Mouse (Mus musculus) CD4-positive, CD25-positive, alpha-beta regulatory T cell, adult 4 months (primary cell): ENCODE measurements around the gene Nemp2. TPM values are rescaled to one million over a fixed set of nuclear protein-coding genes. Genes with fewer than 3 reads are reported as not detected.

Experiments used
- ATAC-seq: one replicate; pipeline ENCODE4 v1.8.0; 2017
- polyA plus RNA-seq, 2 experiments: library from polyadenylated mRNA; unstranded; fragments of 100-300 nt; shearing (Covaris generic); gene quantifications; one replicate each; pipeline ENCODE4 v1.2.1; 2017

Gene Nemp2
- polyA plus RNA-seq: 10 to 100 TPM; 28.7 to 37.3 TPM

DNA sequence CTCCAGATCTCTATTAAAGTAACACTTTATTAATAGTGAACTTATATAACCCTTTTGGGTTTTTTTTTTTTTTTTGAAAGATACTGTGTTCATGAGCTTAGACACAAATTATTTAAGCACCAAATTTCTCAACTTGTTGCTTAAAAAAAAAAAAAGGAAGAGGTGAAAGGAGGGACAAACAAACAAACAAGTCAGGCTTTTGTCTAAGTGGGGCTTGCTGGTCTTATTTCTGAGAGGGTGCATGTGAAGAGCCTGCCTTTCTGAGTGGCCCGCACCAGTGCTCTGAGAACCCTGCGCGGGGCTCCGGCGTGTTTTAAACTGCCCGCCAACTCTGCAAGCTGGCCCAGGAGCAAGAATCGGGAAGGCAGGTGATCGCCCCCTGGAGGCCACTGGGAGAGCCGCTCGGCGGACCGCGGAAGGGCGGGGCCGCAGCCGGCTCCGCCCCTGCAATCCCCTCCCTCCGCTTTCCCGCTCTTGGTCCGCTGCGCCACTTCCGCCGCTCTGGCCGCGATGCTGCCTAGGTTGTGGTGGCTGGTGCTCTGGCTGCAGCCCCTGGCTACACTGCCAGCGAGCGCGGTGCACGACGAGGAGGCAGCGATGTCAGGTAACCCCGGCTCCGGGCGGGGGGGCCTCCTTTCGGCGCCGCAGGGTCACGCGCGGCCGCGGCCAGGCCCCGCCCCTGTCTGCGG, at the start of gene Nemp2:
Gene Nemp2 (plus strand): TSS at position 456 of the 689 bp plus-strand sequence.
- ATAC-seq: peak; percentile 79

GRCm38 (mm10) chr1:52581744-52582143, 48.8 kb upstream of the Nemp2 start:
- ATAC-seq: no peak

- ATAC-seq: no peak
Observed at GRCm38 (mm10) chr1:52582866-52583265, 47.6 kb upstream of the Nemp2 start.

DNA sequence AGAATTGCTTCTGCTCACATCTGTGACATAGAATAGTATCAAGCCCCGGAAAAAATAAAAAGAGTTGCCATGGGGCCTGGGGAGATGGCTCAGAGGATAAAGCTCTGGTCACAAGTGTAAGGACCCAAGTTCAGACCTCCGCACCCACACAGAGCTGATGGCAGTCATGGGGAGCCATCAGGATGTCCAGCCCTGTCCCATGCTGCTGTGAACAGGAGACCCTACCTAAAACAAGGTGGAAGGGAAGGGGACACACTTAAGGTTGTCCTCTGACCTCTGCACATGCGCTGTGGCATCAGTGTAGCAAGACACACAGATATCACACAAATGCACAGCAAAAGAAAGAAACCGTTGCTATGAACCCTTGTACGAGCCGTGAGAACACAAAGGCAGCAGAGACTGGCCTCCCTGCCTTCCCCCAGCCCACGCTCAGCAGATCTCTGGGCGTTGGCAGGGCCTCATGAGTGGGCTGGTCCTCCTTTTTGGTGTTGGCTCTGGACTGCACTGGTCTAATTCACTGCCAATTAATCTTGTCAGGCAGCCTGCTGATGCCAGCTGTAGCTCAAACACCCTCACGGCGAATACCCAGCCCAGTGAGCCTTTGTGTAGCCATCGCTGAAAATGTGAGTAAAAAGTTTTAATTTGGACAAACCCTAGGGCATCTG, 33.4 kb upstream of the Nemp2 start:
- ATAC-seq: no peak

DNA sequence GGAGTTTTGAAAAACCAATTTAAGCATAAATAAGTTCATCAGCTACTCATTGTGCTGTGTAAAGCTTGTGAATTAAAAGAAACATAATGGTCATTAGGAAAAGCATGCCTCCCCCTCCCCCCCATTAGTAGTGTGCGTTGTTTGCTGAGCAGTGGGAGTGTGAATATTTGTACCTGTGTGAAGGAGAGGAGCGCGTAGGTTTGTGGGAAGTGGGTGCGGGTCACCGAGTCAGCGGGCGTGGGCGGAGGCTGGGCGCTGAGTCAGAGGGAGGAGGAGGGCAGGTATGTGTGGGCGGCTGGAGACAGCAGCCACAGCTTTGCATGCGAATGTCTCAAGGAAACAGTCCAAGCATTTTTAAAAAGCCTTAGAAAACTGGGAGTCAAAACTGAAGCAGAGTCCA, 32.7 kb upstream of the Nemp2 start:
- peak; percentile 95 for ATAC-seq

DNA sequence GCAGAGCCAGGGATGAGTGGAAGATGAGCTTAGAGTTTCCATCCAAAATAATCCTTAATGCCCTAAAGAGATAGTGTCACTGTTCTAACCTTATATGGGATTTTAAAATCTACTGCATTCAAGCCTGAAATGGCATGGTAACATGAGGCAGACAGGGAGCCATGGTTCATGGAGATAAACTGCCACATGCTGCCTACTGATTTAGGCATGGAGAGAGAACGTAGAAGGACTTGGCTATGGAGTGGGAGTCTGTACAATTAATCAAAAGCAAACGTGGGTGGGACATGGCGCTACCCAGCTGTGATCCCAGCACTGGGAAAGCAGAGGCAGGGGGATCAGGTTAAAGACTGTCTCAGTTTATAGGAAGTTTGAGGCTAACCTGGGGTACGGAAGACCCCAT, 32.1 kb upstream of the Nemp2 start:
- ATAC-seq: no peak

- ATAC-seq: no peak
Observed at GRCm38 (mm10) chr1:52601496-52601895, 29.0 kb upstream of the Nemp2 start.

GRCm38 (mm10) chr1:52607700-52608099, 22.8 kb upstream of the Nemp2 start:
- ATAC-seq: peak; percentile 71

DNA sequence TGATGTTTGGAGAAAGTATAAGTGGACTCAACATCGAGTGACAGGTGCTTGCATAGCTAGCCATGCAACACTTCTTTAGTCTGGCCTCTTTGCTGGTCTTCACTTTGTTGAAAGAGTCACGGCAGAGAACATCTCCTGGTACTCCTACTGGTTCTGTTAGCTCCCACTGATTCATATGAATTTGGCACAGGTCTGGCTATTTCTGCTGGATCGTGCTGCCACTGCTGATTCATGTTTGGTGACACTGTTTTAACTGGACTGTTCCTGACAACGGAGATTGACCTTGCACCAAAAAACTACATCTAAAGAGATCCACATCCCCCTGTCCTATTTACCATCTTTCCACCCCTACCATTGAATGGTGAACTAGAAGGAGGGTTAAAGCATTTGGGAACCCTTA, 22.0 kb upstream of the Nemp2 start:
- no peak for ATAC-seq

GRCm38 (mm10) chr1:52618217-52618616, 12.3 kb upstream of the Nemp2 start:
- ATAC-seq: no peak

DNA sequence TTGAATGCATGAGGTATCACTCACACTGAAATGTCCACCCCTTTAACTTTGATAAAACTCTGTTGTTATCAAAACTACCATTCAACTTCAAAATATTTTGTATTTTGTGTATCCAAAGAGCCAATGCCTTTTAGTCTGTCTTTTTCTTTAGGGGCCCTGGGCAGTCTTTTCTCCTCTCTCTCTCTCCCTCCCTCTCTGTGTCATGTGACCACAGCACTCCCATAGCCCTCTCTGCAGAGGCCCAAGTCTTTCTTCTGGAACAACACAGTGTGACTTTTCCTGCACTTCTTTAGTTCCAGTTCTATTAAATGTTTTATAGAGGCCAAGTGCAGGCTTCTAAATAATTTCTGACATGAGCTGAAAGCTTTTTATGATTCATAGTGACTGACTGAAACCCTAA, 10.1 kb upstream of the Nemp2 start:
- no peak for ATAC-seq

- peak; percentile 93 for ATAC-seq
Observed at GRCm38 (mm10) chr1:52630937-52631299, 415 bp downstream of the Nemp2 start.

DNA sequence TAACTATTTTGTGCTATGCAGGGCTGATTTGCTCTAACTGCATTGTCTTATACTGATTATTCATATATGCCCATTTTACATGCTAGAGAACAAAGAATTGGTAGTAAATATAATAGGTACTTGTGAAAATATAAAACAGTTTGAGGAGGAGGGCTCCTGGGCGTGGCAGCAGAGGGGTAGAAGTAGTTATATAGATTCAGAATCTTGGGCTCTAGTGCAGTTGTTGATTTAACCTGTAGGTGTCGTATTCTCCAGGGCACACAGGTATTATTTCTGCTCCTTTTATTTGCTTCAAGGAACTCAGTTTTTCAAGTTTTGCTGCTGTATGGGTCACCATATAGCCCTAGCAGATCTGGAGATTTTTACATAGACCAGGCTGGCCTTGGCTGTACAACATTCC, 1.1 kb downstream of the Nemp2 start:
- ATAC-seq: peak; percentile 13

- no peak for ATAC-seq
Observed at GRCm38 (mm10) chr1:52634251-52634650, 3.7 kb downstream of the Nemp2 start.

DNA sequence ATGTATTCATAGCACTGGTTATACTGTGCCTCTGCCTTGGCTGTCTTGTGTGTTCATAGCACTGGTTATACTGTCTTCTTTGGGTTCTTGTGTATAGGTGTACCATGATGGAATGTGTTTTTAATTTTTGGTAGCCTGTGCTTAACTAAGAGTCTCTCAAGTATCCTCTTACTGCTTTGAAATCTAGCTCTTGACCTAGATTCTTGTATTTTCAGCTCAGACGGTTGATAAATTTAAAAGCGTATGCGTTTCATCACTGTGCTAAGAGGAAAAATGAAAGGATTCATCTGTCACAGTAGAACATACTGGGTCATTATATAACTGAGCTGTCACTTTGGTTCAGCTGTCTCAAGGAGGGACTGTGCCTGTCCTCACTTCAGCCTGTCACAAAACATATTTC, 5.4 kb downstream of the Nemp2 start:
- ATAC-seq: no peak

- no peak for ATAC-seq
Observed at GRCm38 (mm10) chr1:52638101-52638500, 7.6 kb downstream of the Nemp2 start.

DNA sequence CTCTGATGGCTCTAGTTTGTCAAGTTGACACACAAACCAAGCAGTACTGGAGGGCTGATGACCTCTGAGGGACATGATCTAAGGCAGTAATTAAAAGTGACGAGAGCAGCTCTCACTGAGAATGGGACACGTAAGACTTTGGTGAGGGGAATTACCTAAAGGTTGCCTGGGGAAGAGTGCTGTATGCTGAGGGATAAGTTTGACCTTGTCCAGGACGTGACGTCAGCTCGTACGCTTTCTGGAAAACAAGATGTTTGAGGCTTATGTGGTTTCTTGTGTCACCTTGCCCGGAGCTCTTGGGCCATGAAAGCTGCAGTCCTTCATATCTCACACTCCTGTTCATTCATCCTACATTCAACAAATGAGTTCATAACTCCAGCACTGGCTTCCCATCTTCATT, 8.6 kb downstream of the Nemp2 start:
- no peak for ATAC-seq

GRCm38 (mm10) chr1:52640266-52640665, 9.8 kb downstream of the Nemp2 start:
- no peak for ATAC-seq

DNA sequence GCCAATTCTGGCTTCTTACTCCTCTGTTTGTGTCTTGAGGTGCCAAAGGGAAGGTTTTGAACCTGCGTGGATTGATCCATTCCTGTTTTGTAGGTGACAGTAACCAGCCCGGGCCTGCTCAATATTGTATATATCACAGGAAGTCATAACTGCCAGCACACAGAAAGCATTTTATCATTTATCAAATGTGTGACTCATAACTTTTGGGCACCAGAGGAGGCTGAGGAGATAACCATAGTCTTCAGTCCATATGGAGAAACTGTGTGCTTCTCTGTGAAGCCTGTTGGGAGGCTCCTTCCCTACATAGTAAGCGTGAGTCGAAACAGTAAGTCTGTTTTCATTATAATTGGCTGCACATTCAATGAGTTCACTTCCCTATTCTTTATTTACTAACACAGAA, 10.2 kb downstream of the Nemp2 start:
- no peak for ATAC-seq

DNA sequence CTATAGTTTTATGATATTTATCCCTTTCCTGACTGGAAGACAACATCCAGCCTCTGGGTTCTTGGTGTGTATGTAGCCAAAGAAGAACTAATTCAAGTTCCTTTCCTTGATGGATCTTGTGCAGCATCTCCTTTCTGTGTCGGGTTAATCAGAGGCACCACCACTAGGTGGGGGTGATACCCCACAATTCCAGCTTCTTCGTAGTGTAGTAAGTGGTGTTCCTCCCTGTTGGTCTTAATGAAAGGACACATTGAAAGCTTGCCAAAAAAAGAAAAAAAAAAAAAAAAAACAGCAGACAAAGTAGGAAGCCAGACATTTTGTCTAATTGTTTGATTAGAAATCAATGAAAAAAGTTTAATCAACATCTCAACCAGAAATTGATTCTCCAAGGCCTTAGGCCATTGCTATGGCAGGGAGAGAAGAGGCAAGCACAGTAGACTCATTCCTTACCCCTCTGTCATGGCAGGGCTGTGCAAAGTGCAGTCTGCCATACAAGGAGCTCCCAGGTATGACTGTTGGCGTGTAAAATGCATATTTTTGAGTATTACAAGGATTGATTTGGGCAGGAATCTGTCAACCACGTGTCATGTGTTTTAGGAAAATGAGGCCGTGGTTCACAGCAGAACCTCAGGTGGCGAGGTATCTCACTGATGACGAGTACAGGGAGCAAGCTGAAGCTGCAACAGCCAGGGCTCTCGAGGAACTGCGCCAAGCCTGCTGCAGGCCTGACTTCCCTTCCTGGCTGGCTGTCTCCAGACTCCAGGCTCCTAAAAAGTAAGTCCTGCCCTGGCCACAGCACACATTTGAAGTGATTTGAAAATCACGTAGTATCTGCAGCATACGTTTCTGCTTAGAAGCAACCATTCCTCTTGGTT, 17.9 kb downstream of the Nemp2 start:
- peak; percentile 82 for ATAC-seq

GRCm38 (mm10) chr1:52650066-52650465, 19.6 kb downstream of the Nemp2 start:
- ATAC-seq: no peak

DNA sequence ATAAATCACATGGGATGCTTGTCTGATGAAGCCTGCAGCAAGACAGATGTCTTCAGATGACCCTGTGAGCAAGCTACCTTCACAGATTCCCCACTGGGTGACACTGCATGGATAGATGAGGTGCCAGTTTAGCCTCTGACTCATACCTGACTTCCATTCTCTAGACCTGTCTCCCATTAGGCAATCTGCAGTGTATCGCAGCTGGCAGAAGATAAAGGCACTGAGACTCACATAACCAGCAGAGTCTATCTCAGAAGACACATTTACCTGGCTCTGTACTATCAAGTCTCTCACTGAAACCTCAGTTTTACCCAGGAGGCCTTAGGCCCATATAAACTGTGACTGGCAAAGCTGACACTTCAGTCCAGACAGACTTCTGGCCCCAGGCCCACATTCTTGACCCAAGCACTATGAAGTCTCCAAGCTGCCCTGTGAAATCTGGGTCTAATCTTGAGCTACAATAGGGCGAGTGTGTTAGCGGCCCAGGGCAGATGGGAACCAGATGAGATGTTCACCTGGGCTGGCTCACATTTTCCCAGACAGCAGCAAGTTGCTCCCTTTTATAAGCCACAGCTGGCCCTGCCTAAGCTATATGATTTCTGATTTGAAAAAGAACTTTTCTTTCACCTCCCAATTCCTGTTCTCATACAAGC, 22.2 kb downstream of the Nemp2 start:
- peak; percentile 13 for ATAC-seq

DNA sequence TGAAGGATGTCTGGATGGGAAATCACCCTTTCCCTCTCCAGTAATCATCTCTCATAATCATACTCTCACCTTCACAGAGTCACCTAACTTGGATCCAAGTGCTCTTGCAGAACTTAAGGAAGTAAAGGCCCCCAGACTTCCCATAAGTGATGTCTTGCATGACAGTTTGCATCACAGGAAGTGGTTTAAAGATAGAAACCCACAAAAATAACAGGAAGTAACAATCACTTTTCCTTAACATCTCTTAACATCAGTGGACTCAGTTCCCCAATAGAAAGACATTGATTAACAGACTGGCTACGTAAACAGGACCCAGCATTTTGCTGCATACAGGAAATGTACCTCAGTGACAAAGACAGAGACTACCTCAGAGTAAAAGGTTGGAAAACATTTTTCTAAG, 22.9 kb downstream of the Nemp2 start:
- peak; percentile 79 for ATAC-seq
